Mouse (Mus musculus) forelimb bud, embryonic 11.5 days (tissue): ENCODE data around the gene H2-DMb2.

ENCODE experiments used
- DNase-seq: peaks from one replicate; pipeline ENCODE4 v3.0.0-alpha.2; 2012; ENCODE audit warnings: low read depth, low spot score

H2-DMb2 gene

GRCm38 (mm10) chr17:34143033-34143432 is at the start of gene H2-DMb2:
Gene H2-DMb2 (plus strand): TSS chr17:34143307.
- DNase-seq, result no peak

- DNase-seq, result no peak
Observed at GRCm38 (mm10) chr17:34094283-34095035, 48.6 kb upstream of the H2-DMb2 start.

GRCm38 (mm10) chr17:34096497-34097010 is 46.6 kb upstream of the H2-DMb2 start:
- no peak for DNase-seq

- DNase-seq, result no peak
Observed at GRCm38 (mm10) chr17:34097272-34097671, 45.8 kb upstream of the H2-DMb2 start.

- no peak for DNase-seq
Observed at GRCm38 (mm10) chr17:34098709-34099479, 44.2 kb upstream of the H2-DMb2 start.

- DNase-seq, result no peak
Observed at GRCm38 (mm10) chr17:34099531-34099930, 43.6 kb upstream of the H2-DMb2 start.

GRCm38 (mm10) chr17:34101185-34101584 is 41.9 kb upstream of the H2-DMb2 start:
- DNase-seq, result no peak

GRCm38 (mm10) chr17:34101604-34102032 is 41.5 kb upstream of the H2-DMb2 start:
- peak; percentile 89 for DNase-seq

GRCm38 (mm10) chr17:34102831-34103230 is 40.3 kb upstream of the H2-DMb2 start:
- no peak for DNase-seq

- DNase-seq, result no peak
Observed at GRCm38 (mm10) chr17:34104804-34105203, 38.3 kb upstream of the H2-DMb2 start.

GRCm38 (mm10) chr17:34106555-34106954 is 36.6 kb upstream of the H2-DMb2 start:
- no peak for DNase-seq

GRCm38 (mm10) chr17:34107109-34107867 is 35.8 kb upstream of the H2-DMb2 start:
- no peak for DNase-seq

- DNase-seq, result no peak
Observed at GRCm38 (mm10) chr17:34108460-34108859, 34.6 kb upstream of the H2-DMb2 start.

- no peak for DNase-seq
Observed at GRCm38 (mm10) chr17:34109038-34109805, 33.9 kb upstream of the H2-DMb2 start.

GRCm38 (mm10) chr17:34109806-34110195 is 33.3 kb upstream of the H2-DMb2 start:
- DNase-seq, result no peak

- no peak for DNase-seq
Observed at GRCm38 (mm10) chr17:34110309-34110708, 32.8 kb upstream of the H2-DMb2 start.

GRCm38 (mm10) chr17:34114114-34114513 is 29.0 kb upstream of the H2-DMb2 start:
- DNase-seq, result no peak

GRCm38 (mm10) chr17:34116736-34117370 is 26.3 kb upstream of the H2-DMb2 start:
- DNase-seq, result no peak

GRCm38 (mm10) chr17:34117421-34118112 is 25.5 kb upstream of the H2-DMb2 start:
- DNase-seq, result no peak
